12 mouse cellular contexts compared by ENCODE assay signal in the genomic region with DNA sequence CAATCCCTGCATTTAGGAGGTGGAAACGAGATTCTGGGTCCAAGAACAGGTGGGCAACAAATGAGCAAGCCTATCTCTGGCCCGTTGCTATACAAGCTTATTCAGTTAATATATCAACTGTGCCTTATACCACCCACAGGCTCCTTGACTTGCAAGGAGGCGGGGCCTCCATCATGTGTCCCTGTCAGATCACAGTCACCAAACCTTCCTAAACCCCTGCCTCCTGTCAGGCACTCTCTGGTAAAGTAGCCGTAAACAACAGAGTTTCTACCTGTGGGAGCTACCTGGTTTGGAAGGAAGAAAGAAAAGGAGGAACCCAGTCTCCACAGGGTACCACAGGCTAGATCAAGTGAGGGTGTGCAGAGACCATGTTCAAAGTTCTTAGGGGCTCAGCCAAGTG.
DNase-seq lines count a peak whose midpoint lies in the region; ATAC-seq lines count a peak whose summit lies in the region.
"Had no signal": no experiment of that assay in that cellular context is flagged by ENCODE, and none has a peak within 500 bp of the region (broad histone marks: within the 10 kb centered on the region; RNA-seq: fewer than 3 reads in every experiment).

No protein-coding gene starts in this region.

- H3K27me3 ChIP-seq in heart, embryonic 15.5 days = no peaks in the 10 kb centered on the region

- no peak overlapping the region for H3K9ac ChIP-seq in heart, embryonic 15.5 days

- no peak for ATAC-seq in heart, embryonic 15.5 days (replicated peaks; ENCODE audit: insufficient number of reproducible peaks, insufficient read depth, low FRiP score, low read depth)
- 0 out of 2 replicates have a peak, but pooled peaks have one; percentile 44 for ATAC-seq in megakaryocyte-erythroid progenitor cell, adult 5-6 weeks (replicated peaks; ENCODE audit: low FRiP score, low TSS enrichment, poor library complexity, severe bottlenecking)

- H3K27ac ChIP-seq in heart, embryonic 15.5 days = peak overlapping the region; percentile 55; the same call in 1 of the 2 replicates

- DNase-seq in heart, adult 8-10 months (ENCODE audit: low spot score) = no peak
- peak; percentile 34 for DNase-seq in thymus, postnatal 0 days (ENCODE audit: low spot score)
- DNase-seq in thymus, adult 18-20 months = no peak
- no peak for DNase-seq in right cerebral cortex, postnatal 14 days
- DNase-seq in left cerebral cortex, adult 9 months (ENCODE audit: low spot score in 2 of 2) = no peak
- DNase-seq in gastrocnemius, adult 8-10 months (ENCODE audit: low spot score in 2 of 2) = no peak
- DNase-seq: adrenal gland, postnatal 14 days; B cell, adult 2 months; cerebellum, adult 11 months; gastrocnemius, postnatal 14 days had no signal

- no peak overlapping the region for H3K4me3 ChIP-seq in heart, embryonic 15.5 days

- H3K36me3 ChIP-seq in heart, embryonic 15.5 days = 0 out of 2 replicates have a peak, but pooled peaks cover 4% of the 10 kb centered on the region

- no peaks in the 10 kb centered on the region for H3K9me3 ChIP-seq in heart, embryonic 15.5 days (replicated peaks)

- H3K4me1 ChIP-seq in heart, embryonic 15.5 days (replicated peaks) = peaks cover 75% of the 10 kb centered on the region

- H3K4me2 ChIP-seq in heart, embryonic 15.5 days = no peak overlapping the region

- 79% methylated on average over 4 of the region's 4 CpGs for WGBS in heart, embryonic 15.5 days
